In the genomic region with DNA sequence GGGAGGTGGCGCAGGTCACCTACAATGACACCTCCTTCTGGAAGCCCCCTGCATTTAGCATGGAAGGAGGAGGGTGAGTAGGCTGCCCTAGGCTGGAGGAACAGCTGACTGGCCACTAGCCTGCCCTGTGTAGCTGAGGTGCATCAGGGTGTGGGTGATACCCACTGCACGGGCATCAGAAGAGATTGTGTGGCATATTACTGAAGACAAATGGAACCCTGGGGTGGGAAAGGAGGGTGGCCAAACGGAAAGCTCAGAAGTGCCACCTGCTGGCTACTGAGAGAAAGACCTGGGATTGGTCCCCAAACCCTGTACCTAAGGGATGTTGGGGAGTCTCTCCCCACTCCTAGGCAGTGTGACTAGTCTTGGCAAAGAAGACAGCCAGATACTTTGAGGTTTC, we compare ENCODE assay signal across 8 mouse cellular contexts. TPM values are rescaled to one million over a fixed set of nuclear protein-coding genes. Genes with fewer than 3 reads are reported as not detected.
DNase-seq lines count a peak whose midpoint lies in the region; ATAC-seq and TF ChIP-seq lines count a peak whose summit lies in the region.

No protein-coding gene starts in this region.

- TF ChIP-seq POLR2A in cerebellum, adult 2 months (IDR thresholded peaks at IDR 0.05; ENCODE audit: borderline replicate concordance, insufficient read depth, low read length), result no peak

- no peak overlapping the region for H3K4me2 ChIP-seq in intestine, embryonic 16.5 days (ENCODE audit: low read depth, low read length)
- H3K4me2 ChIP-seq in stomach, embryonic 14.5 days (replicated peaks; ENCODE audit: low read depth, low read length), result no peak overlapping the region

- H3K9me3 ChIP-seq in intestine, embryonic 16.5 days (ENCODE audit: control insufficient read depth, low read length), result no peaks in the 10 kb centered on the region
- H3K9me3 ChIP-seq in midbrain, embryonic 10.5 days (replicated peaks), result no peaks in the 10 kb centered on the region; the same call in 1 of the 2 replicates
- no peaks in the 10 kb centered on the region for H3K9me3 ChIP-seq in stomach, embryonic 14.5 days (ENCODE audit: control insufficient read depth, low read depth, low read length)

- peak; percentile 56; the same call in 1 of the 2 replicates for ATAC-seq in intestine, embryonic 16.5 days
- ATAC-seq in stomach, embryonic 14.5 days (ENCODE audit: insufficient number of reproducible peaks, insufficient read depth, low FRiP score, low read depth), result 0 out of 2 replicates have a peak, but pooled peaks have one; percentile 28

- H3K4me3 ChIP-seq in cerebellum, adult 2 months (replicated peaks; ENCODE audit: insufficient read depth, low read depth, low read length), result no peak overlapping the region
- no peak overlapping the region for H3K4me3 ChIP-seq in intestine, embryonic 16.5 days (ENCODE audit: low read length)
- H3K4me3 ChIP-seq in midbrain, embryonic 10.5 days, result peak overlapping the region; percentile 48; the same call in 1 of the 2 replicates
- H3K4me3 ChIP-seq in stomach, embryonic 14.5 days (ENCODE audit: low read depth, low read length), result no peak overlapping the region

- WGBS in cerebellum, adult 2 months, result 17% methylated on average over 3 of the region's 3 CpGs
- 26% methylated on average over 3 of the region's 3 CpGs for WGBS in intestine, embryonic 16.5 days
- WGBS in midbrain, embryonic 10.5 days, result 24% methylated on average over 3 of the region's 3 CpGs
- WGBS in stomach, embryonic 14.5 days, result 27% methylated on average over 3 of the region's 3 CpGs

- DNase-seq in urinary bladder, adult 18-20 months (ENCODE audit: low spot score in 2 of 2), result peak; percentile 8 to 26
- DNase-seq in urinary bladder, adult 2 months (ENCODE audit: low spot score), result no peak
- DNase-seq in cerebellum, adult 2 months, result peak; percentile 71 to 77
- peak; percentile 54 to 62 for DNase-seq in frontal cortex, postnatal 25 days (ENCODE audit: low spot score in 2 of 2)
- DNase-seq in left cerebral cortex, postnatal 36 days (ENCODE audit: low spot score in 2 of 2), result peak; percentile 60 to 64
- peak; percentile 54 for DNase-seq in midbrain, embryonic 10.5 days (ENCODE audit: low spot score)

- TF ChIP-seq CTCF in cerebellum, adult 2 months (IDR thresholded peaks at IDR 0.05; ENCODE audit: borderline replicate concordance, insufficient read depth, low read depth, low read length), result peak; percentile 78

- no peaks in the 10 kb centered on the region for H3K36me3 ChIP-seq in intestine, embryonic 16.5 days (ENCODE audit: control insufficient read depth, insufficient read depth, low read length)
- no peaks in the 10 kb centered on the region for H3K36me3 ChIP-seq in midbrain, embryonic 10.5 days
- no peaks in the 10 kb centered on the region for H3K36me3 ChIP-seq in stomach, embryonic 14.5 days (ENCODE audit: control insufficient read depth, insufficient read depth, low read length)

- no peaks in the 10 kb centered on the region for H3K27me3 ChIP-seq in cerebellum, adult 2 months (ENCODE audit: control insufficient read depth, insufficient read depth, low read length)
- no peaks in the 10 kb centered on the region; the same call in 1 of the 2 replicates for H3K27me3 ChIP-seq in intestine, embryonic 16.5 days (replicated peaks; ENCODE audit: control insufficient read depth, insufficient read depth, low read length)
- peaks cover 27% of the 10 kb centered on the region for H3K27me3 ChIP-seq in midbrain, embryonic 10.5 days (ENCODE audit: low read depth, poor library complexity, severe bottlenecking)
- H3K27me3 ChIP-seq in stomach, embryonic 14.5 days (ENCODE audit: control insufficient read depth, insufficient read depth, low read length), result no peaks in the 10 kb centered on the region

- H3K9ac ChIP-seq in intestine, embryonic 16.5 days (ENCODE audit: low read depth, low read length), result no peak overlapping the region
- no peak overlapping the region for H3K9ac ChIP-seq in stomach, embryonic 14.5 days (replicated peaks; ENCODE audit: low read depth, low read length)

- peaks cover 9% of the 10 kb centered on the region for H3K4me1 ChIP-seq in cerebellum, adult 2 months (ENCODE audit: control insufficient read depth, insufficient read depth, low read length)
- no peaks in the 10 kb centered on the region; the same call in 1 of the 2 replicates for H3K4me1 ChIP-seq in intestine, embryonic 16.5 days (ENCODE audit: control insufficient read depth, insufficient read depth, low read length)
- H3K4me1 ChIP-seq in midbrain, embryonic 10.5 days, result peaks cover 24% of the 10 kb centered on the region
- no peaks in the 10 kb centered on the region for H3K4me1 ChIP-seq in stomach, embryonic 14.5 days (ENCODE audit: control insufficient read depth, insufficient read depth, low read length)

- no peak overlapping the region for H3K27ac ChIP-seq in cerebellum, adult 2 months (ENCODE audit: insufficient read depth, low read length)
- no peak overlapping the region for H3K27ac ChIP-seq in intestine, embryonic 16.5 days (ENCODE audit: low read length)
- 0 out of 2 replicates have a peak overlapping the region, but pooled peaks have one; percentile 79 for H3K27ac ChIP-seq in midbrain, embryonic 10.5 days (replicated peaks)
- no peak overlapping the region for H3K27ac ChIP-seq in stomach, embryonic 14.5 days (ENCODE audit: low read length)

- intact Hi-C loops in left cerebral cortex, postnatal 36 days (cut with DNase I), result loop anchor here (5.0 kb wide), 1 partner anchor 701 kb away; no protein-coding TSS in a partner anchor

RNA-seq across cellular contexts. Expression of gene Ccne1, which starts 33.6 kb away (rescaled TPM):
- 3.1 and 3.6 TPM in 2 replicates for polyA plus RNA-seq in urinary bladder, adult 2 months (2012; rRNA removed)
- polyA plus RNA-seq in cerebellum, adult 2 months (2012; rRNA removed), result 19.6 and 20.3 TPM in 2 replicates
- 45.8 and 55.9 TPM in 2 replicates for polyA plus RNA-seq in intestine, embryonic 16.5 days (2015; fragmentation: Nextera tagmentation; extraction: Ambion mirVana)
- total RNA-seq in left cerebral cortex, postnatal 36 days (2021), result 10 to 100 TPM; 17.8 to 19.8 TPM
- 71.1 and 94.2 TPM in 2 replicates for polyA plus RNA-seq in midbrain, embryonic 10.5 days (2016; fragmentation: Nextera tagmentation; extraction: Ambion mirVana)
- 70.3 and 74.8 TPM in 2 replicates for polyA plus RNA-seq in stomach, embryonic 14.5 days (2014; fragmentation: Nextera tagmentation; extraction: Ambion mirVana)

RNA-seq across cellular contexts. Expression of gene Uri1, which starts 50.4 kb away (rescaled TPM):
- polyA plus RNA-seq in urinary bladder, adult 2 months (2012; rRNA removed), result 32.2 and 36.3 TPM in 2 replicates
- polyA plus RNA-seq in cerebellum, adult 2 months (2012; rRNA removed), result 30.3 and 31.4 TPM in 2 replicates
- 29.6 TPM in 2 replicates for polyA plus RNA-seq in intestine, embryonic 16.5 days (2015; fragmentation: Nextera tagmentation; extraction: Ambion mirVana)
- 10 to 100 TPM; 47.7 to 51.9 TPM for total RNA-seq in left cerebral cortex, postnatal 36 days (2021)
- polyA plus RNA-seq in midbrain, embryonic 10.5 days (2016; fragmentation: Nextera tagmentation; extraction: Ambion mirVana), result 43.6 and 44.2 TPM in 2 replicates
- 42.0 and 45.2 TPM in 2 replicates for polyA plus RNA-seq in stomach, embryonic 14.5 days (2014; fragmentation: Nextera tagmentation; extraction: Ambion mirVana)
